Mouse (Mus musculus) neural tube, embryonic 15.5 days (tissue): ENCODE measurements around the gene Rad18. TPM values are rescaled to one million over a fixed set of nuclear protein-coding genes. Genes with fewer than 3 reads are reported as not detected.

ENCODE experiments used
- ATAC-seq: fragments of 200-750 bp; cut with Nextera tagmentation; 2 replicates; pipeline ENCODE4 v1.8.0; 2017; ENCODE audit warnings: mild to moderate bottlenecking, moderate TSS enrichment, moderate library complexity; ENCODE audit not compliant: low FRiP score
- H3K27ac ChIP-seq: fragments of 300-500 bp; sonication (generic); replicated peaks from 2 replicates; pipeline ENCODE4 v1.5.1; 2015; ENCODE audit warnings: mild to moderate bottlenecking, inconsistent platforms
- H3K27me3 ChIP-seq: fragments of 300-500 bp; sonication (generic); replicated peaks from 2 replicates; pipeline ENCODE4 v1.6.1; 2015; ENCODE audit warnings: inconsistent platforms
- H3K36me3 ChIP-seq: fragments of 300-500 bp; sonication (generic); 2 replicates; pipeline ENCODE4 v1.6.1; 2015; ENCODE audit warnings: inconsistent platforms
- H3K4me1 ChIP-seq: fragments of 300-500 bp; sonication (generic); 2 replicates; pipeline ENCODE4 v1.6.1; 2015; ENCODE audit warnings: inconsistent platforms
- H3K4me2 ChIP-seq: fragments of 300-500 bp; sonication (generic); 2 replicates; pipeline ENCODE4 v1.6.1; 2015; ENCODE audit warnings: inconsistent platforms, mild to moderate bottlenecking, moderate library complexity
- H3K4me3 ChIP-seq: fragments of 300-500 bp; sonication (generic); replicated peaks from 2 replicates; pipeline ENCODE4 v1.5.1; 2015; ENCODE audit warnings: mild to moderate bottlenecking, inconsistent platforms
- H3K9ac ChIP-seq: fragments of 300-500 bp; sonication (generic); replicated peaks from 2 replicates; pipeline ENCODE4 v1.6.1; 2015; ENCODE audit warnings: mild to moderate bottlenecking, inconsistent platforms
- H3K9me3 ChIP-seq: fragments of 300-500 bp; sonication (generic); replicated peaks from 2 replicates; pipeline ENCODE4 v1.6.1; 2016; ENCODE audit warnings: inconsistent platforms
- WGBS: fragments of 180-500 bp; shearing (Covaris S2); methylation state at CpG from one replicate; pipeline ENCODE4 v1.1.7; 2015; ENCODE audit warnings: mixed read lengths; 5-methylcytosine and 5-hydroxymethylcytosine counted together
- polyA plus RNA-seq: library from polyadenylated mRNA; unstranded; fragments of >200 nt; fragmentation: Nextera tagmentation; extraction: Ambion mirVana; gene quantifications from 2 replicates; pipeline ENCODE4 v1.2.1, GENCODE M21; 2015

The Rad18 gene
- polyA plus RNA-seq, 1 experiment from 2014 or later = 13.9 TPM

GRCm38 (mm10) chr6:112632071-112632470, 64.4 kb downstream of the Rad18 start:
- Histone ChIP-seq H3K9ac (no peak overlapping the region), H3K27me3 (no peaks in the 10 kb centered on the region), H3K36me3 (no peaks in the 10 kb centered on the region), H3K4me2 (no peak overlapping the region), H3K4me3 (no peak overlapping the region), H3K27ac (no peak overlapping the region), H3K9me3 (no peaks in the 10 kb centered on the region), H3K4me1 (no peaks in the 10 kb centered on the region)
- WGBS = 95% methylated on average over 5 of the region's 5 CpGs
- no peak for ATAC-seq

GRCm38 (mm10) chr6:112630291-112630690, 66.2 kb downstream of the Rad18 start:
- no peaks in the 10 kb centered on the region for H3K9me3 ChIP-seq

DNA sequence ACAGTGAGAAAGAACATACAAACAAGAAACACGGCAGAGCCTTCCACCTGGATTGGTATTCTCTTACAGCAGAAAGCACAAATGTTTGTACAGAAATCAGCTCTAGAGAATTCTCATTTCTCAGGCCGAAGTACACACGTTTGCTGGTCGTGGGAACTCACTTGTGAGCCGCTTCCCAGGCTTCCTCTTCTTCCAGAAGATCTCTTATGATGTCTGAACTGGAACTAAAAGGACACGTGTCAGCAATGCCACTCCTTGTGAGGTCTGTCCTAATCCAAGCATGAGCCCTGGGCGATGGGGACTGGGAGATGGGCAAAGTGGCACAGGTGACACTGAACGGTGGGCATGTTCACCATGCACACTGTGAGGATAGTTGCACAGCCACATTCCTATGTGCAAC, 68.2 kb downstream of the Rad18 start:
- no peaks in the 10 kb centered on the region for H3K4me1 ChIP-seq
- H3K4me3 ChIP-seq = no peak overlapping the region
- H3K27ac ChIP-seq = no peak overlapping the region
- H3K4me2 ChIP-seq = no peak overlapping the region
- WGBS = 86% methylated on average over 8 of the region's 8 CpGs
- no peaks in the 10 kb centered on the region for H3K27me3 ChIP-seq
- no peak overlapping the region for H3K9ac ChIP-seq
- no peaks in the 10 kb centered on the region for H3K9me3 ChIP-seq
- ATAC-seq = no peak
- no peaks in the 10 kb centered on the region for H3K36me3 ChIP-seq

More at GRCm38 (mm10) chr6:112630291-112630690, 66.2 kb downstream of the Rad18 start:
- no peaks in the 10 kb centered on the region for H3K27me3 ChIP-seq
- no peak for ATAC-seq
- H3K36me3 ChIP-seq = no peaks in the 10 kb centered on the region
- no peak overlapping the region for H3K4me2 ChIP-seq
- no peak overlapping the region for H3K9ac ChIP-seq
- H3K27ac ChIP-seq = no peak overlapping the region
- H3K4me1 ChIP-seq = no peaks in the 10 kb centered on the region
- H3K4me3 ChIP-seq = no peak overlapping the region
- 88% methylated on average over 4 of the region's 4 CpGs for WGBS

DNA sequence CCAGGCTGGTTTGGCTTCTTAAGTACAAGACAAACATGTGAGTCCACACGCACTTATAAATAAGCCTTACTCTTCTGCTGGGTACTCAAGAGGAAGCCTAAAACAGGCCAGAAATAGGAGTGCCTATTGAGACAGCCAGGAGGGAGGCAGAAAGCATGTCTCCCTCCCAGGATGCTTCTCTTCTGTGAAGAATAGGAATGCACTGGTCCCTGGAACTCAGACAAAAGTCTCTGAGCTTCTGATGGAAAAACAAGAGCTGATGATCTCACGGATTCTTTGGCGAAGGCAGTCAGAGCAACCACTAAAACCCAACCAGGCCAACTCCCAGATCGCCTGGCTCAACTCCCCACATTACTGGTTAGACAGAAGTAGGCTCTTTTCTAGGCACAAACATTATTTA, 74.2 kb downstream of the Rad18 start:
- H3K27me3 ChIP-seq = no peaks in the 10 kb centered on the region
- H3K4me2 ChIP-seq = no peak overlapping the region
- no peak for ATAC-seq
- no peaks in the 10 kb centered on the region for H3K36me3 ChIP-seq
- H3K27ac ChIP-seq = no peak overlapping the region
- H3K4me1 ChIP-seq = no peaks in the 10 kb centered on the region
- no peaks in the 10 kb centered on the region for H3K9me3 ChIP-seq
- H3K4me3 ChIP-seq = no peak overlapping the region
- H3K9ac ChIP-seq = no peak overlapping the region
- WGBS = 90% methylated on average over 4 of the region's 4 CpGs

- Histone ChIP-seq H3K4me2 (no peak overlapping the region), H3K9ac (no peak overlapping the region), H3K4me1 (no peaks in the 10 kb centered on the region), H3K4me3 (no peak overlapping the region), H3K27ac (no peak overlapping the region), H3K9me3 (no peaks in the 10 kb centered on the region), H3K27me3 (no peaks in the 10 kb centered on the region), H3K36me3 (no peaks in the 10 kb centered on the region)
- ATAC-seq = no peak
- WGBS = 85% methylated on average over 5 of the region's 5 CpGs
Observed at GRCm38 (mm10) chr6:112620027-112620426, 76.5 kb downstream of the Rad18 start.

DNA sequence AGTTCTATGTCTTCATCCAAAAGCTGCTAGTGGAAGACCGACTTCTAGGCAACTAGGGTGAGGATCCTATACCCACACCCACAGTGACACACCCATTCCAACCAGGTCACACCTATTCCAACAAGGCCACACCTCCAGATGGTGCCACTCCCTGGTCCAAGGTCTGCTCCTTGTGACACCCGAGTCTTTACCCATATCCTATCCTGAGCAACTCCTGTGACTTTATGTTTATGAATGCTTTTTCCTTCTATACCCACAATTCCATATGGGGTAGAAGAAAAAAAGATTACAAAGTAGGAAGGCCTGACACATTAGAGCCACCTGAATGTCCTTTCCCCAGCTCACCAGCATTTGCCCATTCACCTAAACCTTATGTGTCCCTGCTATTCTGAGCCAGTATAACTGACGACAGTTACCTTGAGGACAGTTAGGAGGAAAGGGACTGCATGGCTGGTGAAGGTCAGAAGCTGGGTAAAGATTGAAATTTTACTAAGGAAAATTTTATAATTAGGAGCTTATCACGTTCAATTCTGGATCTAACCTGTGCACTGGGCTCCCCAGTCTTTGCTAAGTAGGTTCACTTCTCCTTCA, 78.7 kb downstream of the Rad18 start:
- Histone ChIP-seq H3K4me2 (no peak overlapping the region), H3K9ac (no peak overlapping the region), H3K4me1 (no peaks in the 10 kb centered on the region), H3K9me3 (no peaks in the 10 kb centered on the region), H3K4me3 (no peak overlapping the region), H3K27ac (no peak overlapping the region), H3K36me3 (no peaks in the 10 kb centered on the region), H3K27me3 (no peaks in the 10 kb centered on the region)
- no peak for ATAC-seq
- 95% methylated on average over 4 of the region's 4 CpGs for whole genome bisulfite sequencing

GRCm38 (mm10) chr6:112609027-112609426, 87.5 kb downstream of the Rad18 start:
- Histone ChIP-seq H3K4me1 (peaks cover 9% of the 10 kb centered on the region), H3K9ac (no peak overlapping the region), H3K27ac (peak overlapping the region; percentile 45; the same call in 1 of the 2 replicates), H3K9me3 (no peaks in the 10 kb centered on the region), H3K4me2 (peak overlapping the region; percentile 36), H3K36me3 (no peaks in the 10 kb centered on the region), H3K4me3 (no peak overlapping the region), H3K27me3 (no peaks in the 10 kb centered on the region)
- WGBS = 21% methylated on average over 4 of the region's 4 CpGs
- peak; percentile 74; the same call in 1 of the 2 replicates for ATAC-seq

- no peaks in the 10 kb centered on the region for H3K4me1 ChIP-seq
- no peak for ATAC-seq
- H3K27ac ChIP-seq = no peak overlapping the region
- H3K36me3 ChIP-seq = no peaks in the 10 kb centered on the region
- H3K4me2 ChIP-seq = no peak overlapping the region
- H3K9me3 ChIP-seq = no peaks in the 10 kb centered on the region
- H3K27me3 ChIP-seq = no peaks in the 10 kb centered on the region
- no peak overlapping the region for H3K9ac ChIP-seq
- no peak overlapping the region for H3K4me3 ChIP-seq
Observed at GRCm38 (mm10) chr6:112603866-112604265, 92.6 kb downstream of the Rad18 start.

DNA sequence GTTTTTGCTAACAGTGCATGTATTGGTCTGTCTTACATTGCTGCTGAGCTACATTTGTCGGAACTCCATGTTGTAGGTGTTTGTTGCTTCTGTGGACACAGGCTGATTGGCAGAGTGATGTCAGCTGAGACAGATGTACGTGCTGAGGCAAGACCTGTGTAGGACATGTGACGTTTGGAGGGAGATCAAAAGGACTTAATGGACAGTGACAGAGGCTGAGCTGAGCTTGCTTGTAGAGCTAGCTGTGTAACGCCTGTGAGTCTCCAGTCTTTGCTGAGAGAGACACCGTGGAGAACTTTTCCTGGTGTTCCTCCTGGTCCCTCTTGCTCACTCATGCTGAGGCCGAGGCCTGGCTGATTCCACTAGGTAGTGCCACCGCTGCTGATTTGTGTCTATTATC, 101.5 kb downstream of the Rad18 start:
- no peaks in the 10 kb centered on the region for H3K27me3 ChIP-seq
- H3K36me3 ChIP-seq = no peaks in the 10 kb centered on the region
- H3K4me3 ChIP-seq = no peak overlapping the region
- H3K9me3 ChIP-seq = no peaks in the 10 kb centered on the region
- H3K4me1 ChIP-seq = no peaks in the 10 kb centered on the region
- H3K9ac ChIP-seq = no peak overlapping the region
- H3K27ac ChIP-seq = no peak overlapping the region
- ATAC-seq = no peak
- H3K4me2 ChIP-seq = no peak overlapping the region
- WGBS = 89% methylated on average over 7 of the region's 7 CpGs

- Histone ChIP-seq H3K27ac (no peak overlapping the region), H3K36me3 (no peaks in the 10 kb centered on the region), H3K4me2 (no peak overlapping the region), H3K9me3 (no peaks in the 10 kb centered on the region), H3K9ac (no peak overlapping the region), H3K4me3 (no peak overlapping the region), H3K27me3 (no peaks in the 10 kb centered on the region), H3K4me1 (no peaks in the 10 kb centered on the region)
- ATAC-seq = no peak
- 72% methylated on average over 1 of the region's 1 CpGs for WGBS
Observed at GRCm38 (mm10) chr6:112587912-112588311, 108.6 kb downstream of the Rad18 start.

DNA sequence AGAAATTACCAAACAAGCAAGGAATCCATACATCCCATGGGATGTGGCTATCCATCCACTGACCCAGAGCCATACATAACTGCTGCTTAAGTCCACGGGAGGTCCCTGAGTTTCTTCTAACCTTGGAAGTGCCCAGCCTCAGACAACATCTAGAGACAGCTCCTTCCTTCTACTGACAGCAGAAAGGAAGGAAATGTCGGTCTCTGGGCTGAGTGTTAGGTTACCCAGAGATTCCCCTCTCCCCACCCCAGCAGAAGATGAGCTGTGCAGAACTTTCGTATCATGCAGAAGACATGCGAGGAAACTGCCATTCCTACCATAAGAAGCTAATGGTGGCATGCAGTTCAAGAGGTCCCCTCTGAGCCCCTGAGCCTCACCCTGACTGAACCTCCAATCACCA, 109.5 kb downstream of the Rad18 start:
- no peaks in the 10 kb centered on the region for H3K9me3 ChIP-seq
- H3K4me2 ChIP-seq = no peak overlapping the region
- 83% methylated on average over 4 of the region's 4 CpGs for WGBS
- H3K27ac ChIP-seq = no peak overlapping the region
- H3K27me3 ChIP-seq = no peaks in the 10 kb centered on the region
- H3K9ac ChIP-seq = no peak overlapping the region
- H3K36me3 ChIP-seq = no peaks in the 10 kb centered on the region
- no peak for ATAC-seq
- no peaks in the 10 kb centered on the region for H3K4me1 ChIP-seq
- no peak overlapping the region for H3K4me3 ChIP-seq

DNA sequence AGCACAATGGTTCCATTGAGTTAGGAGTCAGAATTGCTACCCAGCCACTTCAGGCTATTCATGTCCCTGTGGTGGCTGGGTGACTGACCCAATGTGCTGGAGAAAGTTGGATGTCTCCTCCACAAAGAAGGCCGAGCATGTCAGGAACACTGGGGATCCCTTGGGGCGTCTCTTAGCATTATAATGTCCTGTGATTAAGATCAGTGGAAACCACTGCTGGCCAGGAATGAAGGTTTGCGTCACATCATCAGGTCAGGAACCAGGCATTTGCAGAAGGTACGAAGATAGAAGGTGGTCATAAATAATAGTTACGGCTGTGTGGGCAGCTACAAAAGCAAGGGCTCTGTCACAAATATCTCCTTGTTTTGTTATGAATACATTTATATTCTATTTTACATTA, 111.5 kb downstream of the Rad18 start:
- no peaks in the 10 kb centered on the region for H3K9me3 ChIP-seq
- H3K27ac ChIP-seq = no peak overlapping the region
- H3K4me3 ChIP-seq = no peak overlapping the region
- WGBS = 84% methylated on average over 5 of the region's 5 CpGs
- H3K36me3 ChIP-seq = no peaks in the 10 kb centered on the region
- no peak for ATAC-seq
- no peak overlapping the region for H3K4me2 ChIP-seq
- no peaks in the 10 kb centered on the region for H3K4me1 ChIP-seq
- H3K27me3 ChIP-seq = no peaks in the 10 kb centered on the region
- no peak overlapping the region for H3K9ac ChIP-seq

- H3K4me2 ChIP-seq = no peak overlapping the region
- ATAC-seq = no peak
- 44% methylated on average over 4 of the region's 4 CpGs for WGBS
- H3K9ac ChIP-seq = no peak overlapping the region
- no peaks in the 10 kb centered on the region for H3K4me1 ChIP-seq
- no peaks in the 10 kb centered on the region for H3K9me3 ChIP-seq
- H3K27ac ChIP-seq = no peak overlapping the region
- no peaks in the 10 kb centered on the region for H3K27me3 ChIP-seq
- H3K36me3 ChIP-seq = no peaks in the 10 kb centered on the region
- no peak overlapping the region for H3K4me3 ChIP-seq
Observed at GRCm38 (mm10) chr6:112582022-112582421, 114.5 kb downstream of the Rad18 start.
